Mouse (Mus musculus) left cerebral cortex, postnatal 4 days (tissue): ENCODE measurements around the gene Gm10190. TPM values are rescaled to one million over a fixed set of nuclear protein-coding genes. Genes with fewer than 3 reads are reported as not detected.
"Not testable (repeated sequence)": the region's sequence is repeated elsewhere in the genome, so short reads cannot be mapped to it uniquely, and the experiment has no call there.

Experiments
- DNase-seq: peaks from one replicate; pipeline ENCODE4 v3.0.0-alpha.2; 2022
- intact Hi-C: fragments of 180-260 bp; cut with DNase I; formaldehyde crosslinking; loops from one replicate; pipeline ENCODE4 v1.15.1; 2025
- total RNA-seq, 2 experiments: library from RNA; stranded (reverse); gene quantifications; 2 replicates each; pipeline ENCODE4 v1.2.3; 2021

The Gm10190 gene
- 1 to 10 TPM; 1.9 to 2.6 TPM for total RNA-seq

- peak; percentile 92 for DNase-seq
- intact Hi-C loops = no loop called here
Measured at GRCm38 (mm10) chr17:80372989-80373725, at the start of gene Gm10190. TSS of gene Gm10190 (minus strand) at chr17:80373541.

GRCm38 (mm10) chr17:80420998-80421397, 47.7 kb upstream of the Gm10190 start:
- intact Hi-C loops = no loop called here
- no peak for DNase-seq

GRCm38 (mm10) chr17:80418572-80419210, 45.4 kb upstream of the Gm10190 start:
- DNase-seq = no peak
- intact Hi-C loops = no loop called here

GRCm38 (mm10) chr17:80411182-80411581, 37.8 kb upstream of the Gm10190 start:
- DNase-seq = no peak

GRCm38 (mm10) chr17:80398243-80398642, 24.9 kb upstream of the Gm10190 start:
- intact Hi-C loops = no loop called here
- DNase-seq = no peak

More at GRCm38 (mm10) chr17:80411182-80411581, 37.8 kb upstream of the Gm10190 start:
- intact Hi-C loops = no loop called here

GRCm38 (mm10) chr17:80391423-80392403, 18.4 kb upstream of the Gm10190 start:
- DNase-seq = peak; percentile 39
- intact Hi-C loops = no loop called here

GRCm38 (mm10) chr17:80390024-80390423, 16.7 kb upstream of the Gm10190 start:
- no peak for DNase-seq
- intact Hi-C loops = no loop called here

- no peak for DNase-seq
- intact Hi-C loops = no loop called here
Measured at GRCm38 (mm10) chr17:80385671-80386070, 12.3 kb upstream of the Gm10190 start.

GRCm38 (mm10) chr17:80378386-80378785, 5.0 kb upstream of the Gm10190 start:
- intact Hi-C loops, DNase-seq: not testable (repeated sequence)

- intact Hi-C loops = no loop called here
- DNase-seq = no peak
Measured at GRCm38 (mm10) chr17:80373726-80374096, 370 bp upstream of the Gm10190 start.

- intact Hi-C loops = loop anchor here (10.0 kb wide), 1 partner anchor 74 kb away; the partner anchor contains the start of genes Dhx57 and Morn2
- DNase-seq = no peak
Measured at GRCm38 (mm10) chr17:80368606-80369005, 4.7 kb downstream of the Gm10190 start.

- intact Hi-C loops = loop anchor here (10.0 kb wide), 1 partner anchor 72 kb away; the partner anchor contains the start of genes Dhx57 and Morn2
- DNase-seq = peak; percentile 24
Measured at GRCm38 (mm10) chr17:80367276-80367675, 6.1 kb downstream of the Gm10190 start.

- intact Hi-C loops = loop anchor here (10.0 kb wide), 1 partner anchor 65 kb away; the partner anchor contains the start of genes Dhx57 and Morn2
- DNase-seq = no peak
Measured at GRCm38 (mm10) chr17:80360245-80360644, 13.1 kb downstream of the Gm10190 start.

- no peak for DNase-seq
- intact Hi-C loops = no loop called here
Measured at GRCm38 (mm10) chr17:80347234-80347633, 26.1 kb downstream of the Gm10190 start.

GRCm38 (mm10) chr17:80346591-80347125, 26.7 kb downstream of the Gm10190 start:
- DNase-seq = no peak
- intact Hi-C loops = no loop called here

- intact Hi-C loops = no loop called here
- DNase-seq = peak; percentile 5
Measured at GRCm38 (mm10) chr17:80345277-80345676, 28.1 kb downstream of the Gm10190 start.

- intact Hi-C loops = no loop called here
- DNase-seq = no peak
Measured at GRCm38 (mm10) chr17:80332386-80332785, 41.0 kb downstream of the Gm10190 start.

GRCm38 (mm10) chr17:80326431-80326830, 46.9 kb downstream of the Gm10190 start:
- DNase-seq = no peak
- intact Hi-C loops = no loop called here

GRCm38 (mm10) chr17:80325456-80325855, 47.9 kb downstream of the Gm10190 start:
- intact Hi-C loops = no loop called here

GRCm38 (mm10) chr17:80324521-80324920, 48.8 kb downstream of the Gm10190 start:
- no peak for DNase-seq
- intact Hi-C loops = no loop called here

More at GRCm38 (mm10) chr17:80325456-80325855, 47.9 kb downstream of the Gm10190 start:
- no peak for DNase-seq
